Mouse (Mus musculus) heart, embryonic 15.5 days (tissue): ENCODE measurements around the gene Speer3. TPM values are rescaled to one million over a fixed set of nuclear protein-coding genes. Genes with fewer than 3 reads are reported as not detected.
"Not testable (repeated sequence)": the region's sequence is repeated elsewhere in the genome, so short reads cannot be mapped to it uniquely, and the experiment has no call there.

Experiments used
- ATAC-seq: fragments of 200-750 bp; cut with Nextera tagmentation; replicated peaks from 2 replicates; pipeline ENCODE4 v1.8.0; 2017; ENCODE audit warnings: low read depth, moderate TSS enrichment; ENCODE audit not compliant: insufficient number of reproducible peaks, insufficient read depth, low FRiP score
- H3K27ac ChIP-seq: fragments of 300-500 bp; sonication (generic); 2 replicates; pipeline ENCODE4 v1.5.1; 2015; ENCODE audit warnings: mild to moderate bottlenecking, inconsistent platforms
- H3K27me3 ChIP-seq: fragments of 300-500 bp; sonication (generic); 2 replicates; pipeline ENCODE4 v1.6.1; 2015; ENCODE audit warnings: inconsistent platforms
- H3K36me3 ChIP-seq: fragments of 300-500 bp; sonication (generic); 2 replicates; pipeline ENCODE4 v1.6.1; 2015; ENCODE audit warnings: mild to moderate bottlenecking, inconsistent platforms
- H3K4me1 ChIP-seq: fragments of 300-500 bp; sonication (generic); replicated peaks from 2 replicates; pipeline ENCODE4 v1.6.1; 2015; ENCODE audit warnings: inconsistent platforms
- H3K4me2 ChIP-seq: fragments of 300-500 bp; sonication (generic); 2 replicates; pipeline ENCODE4 v1.6.1; 2015; ENCODE audit warnings: inconsistent platforms, mild to moderate bottlenecking, moderate library complexity
- H3K4me3 ChIP-seq: fragments of 300-500 bp; sonication (generic); 2 replicates; pipeline ENCODE4 v1.5.1; 2015; ENCODE audit warnings: mild to moderate bottlenecking, inconsistent platforms
- H3K9ac ChIP-seq: fragments of 300-500 bp; sonication (generic); 2 replicates; pipeline ENCODE4 v1.6.1; 2015; ENCODE audit warnings: mild to moderate bottlenecking, inconsistent platforms
- H3K9me3 ChIP-seq: fragments of 300-500 bp; sonication (generic); replicated peaks from 2 replicates; pipeline ENCODE4 v1.6.1; 2016; ENCODE audit warnings: inconsistent platforms
- WGBS: fragments of 180-500 bp; shearing (Covaris S2); methylation state at CpG from one replicate; pipeline ENCODE4 v1.1.7; 2015; ENCODE audit warnings: mixed read lengths; 5-methylcytosine and 5-hydroxymethylcytosine counted together
- polyA plus RNA-seq: library from polyadenylated mRNA; unstranded; fragments of >200 nt; fragmentation: Nextera tagmentation; extraction: Ambion mirVana; gene quantifications from 2 replicates; pipeline ENCODE4 v1.2.1, GENCODE M21; 2015

Gene Speer3
- polyA plus RNA-seq, result not detected in 2 replicates

GRCm38 (mm10) chr5:13791319-13791718 is at the start of gene Speer3:
TSS of gene Speer3 (plus strand) at chr5:13791619.
- WGBS, result 81% methylated on average over 1 of the region's 1 CpGs
- ATAC-seq, result no peak

DNA sequence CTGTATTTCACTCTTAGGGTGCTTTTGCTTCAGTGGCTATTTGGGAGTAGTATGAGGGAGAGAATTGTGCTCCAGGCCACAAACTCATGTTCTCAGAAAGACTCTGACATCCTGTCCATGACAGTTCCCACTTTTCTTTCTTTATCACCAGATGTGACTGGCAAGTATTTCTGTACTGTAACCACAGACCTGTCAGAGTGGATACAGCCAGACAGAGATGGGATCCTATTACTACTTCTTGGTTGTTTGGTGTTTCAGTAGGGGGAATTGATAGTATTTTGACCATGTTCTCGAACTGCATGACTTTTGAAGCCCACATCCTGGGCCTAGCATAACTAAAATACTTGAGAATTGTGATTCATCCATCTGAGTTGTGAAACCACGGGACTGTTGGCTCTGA is 19.1 kb downstream of the Speer3 start:
- ATAC-seq, H3K4me3 ChIP-seq, H3K27ac ChIP-seq, H3K27me3 ChIP-seq, H3K4me2 ChIP-seq, H3K4me1 ChIP-seq, H3K9ac ChIP-seq, H3K36me3 ChIP-seq, H3K9me3 ChIP-seq: not testable (repeated sequence)
- WGBS, result 43% methylated on average over 2 of the region's 2 CpGs

More at GRCm38 (mm10) chr5:13791319-13791718, at the start of gene Speer3:
- H3K4me1 ChIP-seq, result no peaks in the 10 kb centered on the region
- no peaks in the 10 kb centered on the region for H3K27me3 ChIP-seq
- no peak within 1 kb of the TSS for H3K4me3 ChIP-seq
- H3K9ac ChIP-seq, result no peak within 1 kb of the TSS
- no peaks in the 10 kb centered on the region for H3K36me3 ChIP-seq
- no peaks in the 10 kb centered on the region for H3K9me3 ChIP-seq
- no peak within 1 kb of the TSS for H3K4me2 ChIP-seq
- H3K27ac ChIP-seq, result no peak within 1 kb of the TSS

GRCm38 (mm10) chr5:13825108-13825507 is 33.7 kb downstream of the Speer3 start:
- no peaks in the 10 kb centered on the region for H3K9me3 ChIP-seq
- no peaks in the 10 kb centered on the region for H3K36me3 ChIP-seq
- no peaks in the 10 kb centered on the region for H3K27me3 ChIP-seq
- no peak overlapping the region for H3K4me3 ChIP-seq
- no peak overlapping the region for H3K4me2 ChIP-seq
- no peak overlapping the region for H3K9ac ChIP-seq
- no peak overlapping the region for H3K27ac ChIP-seq
- H3K4me1 ChIP-seq, result no peaks in the 10 kb centered on the region
- no peak; the same call in 1 of the 2 replicates for ATAC-seq

GRCm38 (mm10) chr5:13826708-13827107 is 35.3 kb downstream of the Speer3 start:
- ATAC-seq, result no peak

DNA sequence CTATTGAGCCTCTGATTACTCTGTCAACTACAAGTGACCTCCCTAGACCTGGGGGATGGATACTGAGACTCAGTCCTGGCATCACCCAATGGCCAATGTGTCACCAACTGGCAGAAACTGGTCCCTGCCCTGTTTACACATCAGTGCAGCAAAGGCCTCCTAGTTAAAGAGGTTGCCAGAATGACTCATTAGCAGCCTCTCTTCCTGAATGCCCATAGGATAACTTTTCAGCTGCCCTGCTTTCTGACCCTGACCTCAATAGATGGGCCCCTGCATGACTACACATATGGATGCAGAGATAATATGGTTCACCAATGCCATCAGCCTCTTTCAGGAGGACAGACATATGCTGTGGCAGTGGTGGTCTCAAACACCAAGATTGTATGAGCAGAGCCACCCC is 52.9 kb downstream of the Speer3 start:
- no peak overlapping the region for H3K27ac ChIP-seq
- no peak overlapping the region for H3K4me3 ChIP-seq
- H3K4me1 ChIP-seq, result no peaks in the 10 kb centered on the region
- H3K9me3 ChIP-seq, result no peaks in the 10 kb centered on the region
- no peak overlapping the region for H3K9ac ChIP-seq
- H3K4me2 ChIP-seq, result no peak overlapping the region
- no peak for ATAC-seq
- no peaks in the 10 kb centered on the region for H3K27me3 ChIP-seq
- no peaks in the 10 kb centered on the region for H3K36me3 ChIP-seq

More at GRCm38 (mm10) chr5:13826708-13827107, 35.3 kb downstream of the Speer3 start:
- no peaks in the 10 kb centered on the region for H3K4me1 ChIP-seq
- H3K27ac ChIP-seq, result no peak overlapping the region
- no peak overlapping the region for H3K9ac ChIP-seq
- H3K27me3 ChIP-seq, result no peaks in the 10 kb centered on the region
- H3K36me3 ChIP-seq, result no peaks in the 10 kb centered on the region
- H3K9me3 ChIP-seq, result no peaks in the 10 kb centered on the region
- no peak overlapping the region for H3K4me3 ChIP-seq
- no peak overlapping the region for H3K4me2 ChIP-seq

Other genes with a start within 250 kb of the Speer3 start
- gene Sema3e, start 233.7 kb downstream of the Speer3 start, polyA plus RNA-seq, result 0.67 and 1.6 TPM in 2 replicates